Mouse (Mus musculus) ZHBTc4 (cell line): ENCODE measurements around the gene Isoc2b.
A peak's percentile ranks its signal among the peaks of the same experiment; 100 is the strongest.
"Not testable (repeated sequence)": the region's sequence is repeated elsewhere in the genome, so short reads cannot be mapped to it uniquely, and the experiment has no call there.

Experiments
- DNase-seq: peaks from one replicate; pipeline ENCODE4 v3.0.0-alpha.2; 2011; ENCODE audit warnings: low read depth, low spot score

The Isoc2b gene

DNA sequence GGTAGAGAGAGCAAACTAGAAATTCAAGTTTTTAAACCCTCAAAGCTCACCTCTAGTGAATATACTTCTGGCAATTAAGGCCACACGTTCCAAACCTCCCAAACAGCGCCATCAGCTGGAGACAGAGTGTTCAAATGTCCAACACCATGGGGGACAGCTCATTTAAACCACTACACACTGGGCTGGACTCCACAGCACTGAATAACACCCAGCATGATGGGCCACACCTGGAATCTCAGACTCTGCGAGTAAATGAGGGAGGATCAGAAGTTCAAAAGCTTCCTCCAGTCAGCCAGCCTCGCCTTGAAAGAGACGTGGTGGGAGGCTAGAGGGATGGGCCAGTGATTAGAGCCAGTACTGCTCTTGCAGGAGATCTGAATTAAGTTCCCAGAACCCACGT lies at the start of gene Isoc2b:
TSS of gene Isoc2b (minus strand) at position 126 of the 400 bp plus-strand sequence.
- DNase-seq, result peak; percentile 84

DNA sequence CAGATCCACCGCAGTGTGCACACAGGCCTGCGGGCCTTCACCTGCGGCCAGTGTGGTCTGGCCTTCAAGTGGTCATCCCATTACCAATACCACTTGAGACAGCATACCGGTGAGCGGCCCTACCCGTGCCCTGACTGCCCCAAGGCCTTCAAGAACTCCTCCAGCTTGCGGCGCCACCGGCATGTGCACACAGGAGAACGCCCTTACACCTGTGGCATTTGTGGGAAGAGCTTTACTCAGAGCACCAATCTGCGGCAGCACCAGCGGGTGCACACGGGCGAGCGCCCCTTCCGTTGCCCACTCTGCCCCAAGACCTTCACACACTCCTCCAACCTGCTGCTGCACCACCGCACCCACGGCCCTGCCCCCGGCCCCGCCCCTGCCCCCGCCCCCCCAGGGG lies 49.0 kb upstream of the Isoc2b start:
- DNase-seq, result no peak

DNA sequence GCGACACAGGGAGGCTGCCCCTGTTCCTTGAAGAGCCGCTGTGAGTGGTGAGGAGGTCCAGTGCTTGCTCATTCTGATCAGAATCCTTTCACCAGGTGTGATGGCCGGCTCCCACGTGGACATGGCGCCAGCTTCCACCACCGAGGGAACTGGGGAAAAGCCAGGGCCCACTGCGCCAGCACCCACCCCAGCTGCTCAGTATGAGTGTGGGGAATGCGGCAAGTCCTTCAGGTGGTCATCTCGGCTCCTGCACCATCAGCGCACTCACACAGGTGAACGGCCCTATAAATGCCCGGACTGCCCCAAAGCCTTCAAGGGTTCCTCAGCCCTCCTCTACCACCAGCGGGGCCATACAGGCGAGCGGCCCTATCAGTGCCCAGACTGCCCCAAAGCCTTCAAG lies 48.6 kb upstream of the Isoc2b start:
- DNase-seq, result no peak

DNA sequence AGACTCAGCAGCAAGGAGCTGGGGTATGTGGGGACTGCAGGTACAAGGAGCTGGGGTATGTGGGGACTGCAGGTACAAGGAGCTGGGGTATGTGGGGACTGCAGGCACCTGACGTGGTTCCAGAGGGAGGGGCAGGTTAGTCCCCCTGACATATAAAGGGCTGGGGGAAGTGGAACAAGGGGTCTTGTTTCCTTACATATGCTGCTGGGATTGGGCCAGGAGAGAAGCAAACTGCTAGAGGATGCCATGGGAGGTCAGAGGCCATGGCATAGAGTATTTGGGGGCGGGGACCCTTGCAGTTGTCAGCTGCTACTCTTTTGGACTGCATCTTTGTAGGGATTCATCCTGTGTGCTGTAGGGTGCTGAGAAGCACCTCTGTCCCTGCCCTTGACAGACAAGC lies 47.4 kb upstream of the Isoc2b start:
- no peak for DNase-seq

DNA sequence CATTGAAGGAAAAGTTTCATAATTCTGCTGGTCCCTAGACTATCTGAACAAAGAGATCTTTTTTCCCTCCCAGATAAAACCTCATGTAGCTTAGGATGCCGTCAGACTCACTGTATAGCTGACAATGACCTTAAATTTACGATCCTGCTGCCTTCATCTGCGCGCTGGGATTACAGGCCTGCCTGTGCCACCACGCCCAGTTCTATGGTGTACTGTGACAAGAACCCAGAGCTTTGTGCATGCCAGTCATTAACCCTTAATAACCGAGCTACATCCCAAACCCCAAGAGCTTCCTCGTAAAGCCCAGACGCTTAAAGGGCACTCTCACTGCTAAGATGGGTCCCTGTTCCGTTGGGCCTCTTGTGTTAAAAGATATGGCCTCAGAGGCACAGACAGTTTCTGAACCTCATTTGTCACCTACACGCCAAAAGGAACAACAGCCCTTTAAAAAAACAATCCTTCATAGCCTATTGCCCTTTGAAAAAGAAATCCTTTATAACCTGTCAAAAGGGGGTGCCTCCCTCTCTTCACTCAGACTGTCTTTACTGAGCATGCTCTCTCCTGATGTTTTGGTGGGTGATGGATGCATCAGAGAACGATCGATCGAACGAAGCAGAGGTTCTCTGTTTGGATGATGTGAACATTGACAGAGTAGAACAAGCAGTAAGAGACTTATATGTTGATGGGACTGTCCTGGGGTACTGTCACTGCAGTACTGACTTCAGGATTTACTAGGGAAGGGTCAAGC lies 45.8 kb upstream of the Isoc2b start:
- DNase-seq, result no peak

DNA sequence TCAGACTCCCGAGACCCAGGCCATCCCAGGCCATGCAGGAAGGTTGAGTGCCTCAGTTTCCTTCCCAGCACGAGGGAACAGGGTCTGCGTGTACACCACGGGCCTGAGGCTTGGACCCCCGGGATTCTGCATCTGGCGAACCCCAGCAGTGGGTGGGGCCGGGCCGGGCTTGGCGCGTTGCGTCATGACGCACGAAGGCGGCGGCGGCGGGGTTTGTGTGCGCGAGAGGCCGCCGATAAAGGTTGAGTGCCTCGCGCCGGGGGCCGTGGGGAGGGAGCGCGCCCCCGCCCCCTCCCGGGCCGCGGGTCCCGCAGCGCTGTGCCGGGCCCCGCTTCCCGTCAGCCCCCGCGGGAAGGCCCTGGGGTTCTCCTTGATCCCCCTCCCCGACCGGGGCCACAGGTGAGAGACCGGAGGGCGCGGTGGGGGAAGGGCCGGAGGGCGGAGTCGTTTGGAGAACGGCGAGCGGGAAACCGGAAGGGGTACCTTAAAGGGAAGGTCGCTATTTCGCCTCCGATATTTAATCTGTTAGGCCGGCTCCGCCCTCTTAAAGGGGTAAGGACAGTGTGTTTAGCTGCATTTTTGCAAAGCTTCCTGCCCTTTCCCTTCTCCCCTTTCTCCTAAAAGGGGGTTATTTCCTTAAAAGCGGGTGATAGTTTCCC lies 45.1 kb upstream of the Isoc2b start, which contains the start of gene Zfp628:
TSS of gene Zfp628 (plus strand) at position 211 of the 659 bp plus-strand sequence.
- peak; percentile 93 for DNase-seq

DNA sequence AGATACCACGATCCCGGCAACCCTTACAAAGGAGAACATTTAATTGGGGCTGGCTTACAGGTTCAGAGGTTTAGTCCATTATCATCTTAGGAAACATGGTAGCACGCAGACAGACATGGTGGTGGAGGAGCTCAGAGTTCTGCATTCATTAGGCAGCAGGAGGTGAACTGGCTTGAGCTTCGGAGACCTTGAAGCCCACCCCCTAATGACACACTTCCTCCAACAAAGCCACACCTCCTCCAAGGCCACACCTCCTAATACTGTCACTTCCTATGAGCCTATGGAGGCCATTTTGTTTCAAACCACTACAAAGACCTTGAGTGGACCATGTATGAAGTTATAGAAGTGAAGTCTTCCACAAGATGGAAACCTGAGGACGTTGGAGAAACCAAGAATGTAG lies 42.2 kb upstream of the Isoc2b start:
- DNase-seq, result peak; percentile 97

DNA sequence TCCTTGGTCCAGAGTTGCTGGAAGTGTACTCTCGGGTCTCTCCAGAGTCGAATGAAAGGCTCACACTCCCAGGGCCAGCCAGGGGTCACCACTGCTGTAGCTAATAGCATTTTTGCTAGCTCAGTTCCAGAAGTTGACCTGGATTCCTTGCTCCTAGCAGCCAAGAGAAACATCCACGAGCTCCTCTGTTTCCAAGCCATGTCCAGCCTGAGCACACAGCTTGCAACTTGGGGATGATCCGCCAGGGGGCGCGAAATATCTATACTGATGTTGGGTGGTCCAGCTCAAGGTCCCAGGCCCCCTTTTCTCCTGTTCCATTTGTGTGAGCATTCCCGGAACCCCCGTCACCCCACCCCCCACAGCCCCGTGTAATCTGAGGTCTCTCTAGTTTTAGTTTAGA lies 41.5 kb upstream of the Isoc2b start:
- DNase-seq, result peak; percentile 81

DNA sequence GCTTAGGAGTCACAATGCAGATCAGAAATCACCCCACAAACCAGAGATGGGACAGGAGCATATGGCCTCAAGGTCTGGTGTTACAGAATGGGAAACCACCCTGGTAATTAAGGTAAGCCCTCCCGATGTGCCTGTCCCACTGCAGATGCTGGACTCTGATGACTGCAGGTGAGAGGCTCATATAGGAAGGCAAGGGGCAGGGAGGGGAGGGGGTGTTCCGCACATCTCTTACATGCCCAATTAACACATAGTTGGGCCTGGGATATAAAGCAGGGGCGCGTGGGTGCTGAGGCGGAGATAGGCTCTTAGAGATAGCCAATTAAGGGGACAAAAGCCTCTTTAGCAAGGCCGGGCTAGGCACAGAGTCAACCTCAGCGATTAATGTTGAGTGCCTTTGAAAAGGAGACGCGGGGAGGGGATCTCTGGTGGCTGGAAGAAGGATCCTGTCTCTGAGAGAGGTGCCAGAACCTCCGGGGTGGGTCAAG lies 36.5 kb upstream of the Isoc2b start, which contains the start of gene Gm36210:
TSS of gene Gm36210 (minus strand) at position 51 of the 485 bp plus-strand sequence.
- DNase-seq, result no peak

DNA sequence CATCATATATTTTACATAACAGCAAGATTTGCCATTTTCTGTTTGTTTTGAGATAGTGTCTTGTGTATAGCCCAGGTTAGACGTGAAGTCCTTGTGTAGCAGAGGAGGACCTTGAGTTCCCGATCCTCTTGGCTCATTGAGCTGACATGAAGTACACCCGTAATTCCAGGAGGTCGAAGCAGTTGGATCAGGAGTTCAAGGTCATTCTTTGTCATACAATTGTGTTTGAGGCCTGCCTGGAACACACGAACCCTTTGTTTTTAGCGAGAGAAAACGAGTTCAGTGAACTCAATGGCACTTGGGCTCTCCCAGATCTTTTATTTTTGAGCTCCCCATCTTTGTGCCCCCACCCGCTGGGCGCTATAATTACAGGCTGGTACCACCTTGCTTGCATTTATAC lies 32.3 kb upstream of the Isoc2b start:
- DNase-seq, result peak; percentile 88

DNA sequence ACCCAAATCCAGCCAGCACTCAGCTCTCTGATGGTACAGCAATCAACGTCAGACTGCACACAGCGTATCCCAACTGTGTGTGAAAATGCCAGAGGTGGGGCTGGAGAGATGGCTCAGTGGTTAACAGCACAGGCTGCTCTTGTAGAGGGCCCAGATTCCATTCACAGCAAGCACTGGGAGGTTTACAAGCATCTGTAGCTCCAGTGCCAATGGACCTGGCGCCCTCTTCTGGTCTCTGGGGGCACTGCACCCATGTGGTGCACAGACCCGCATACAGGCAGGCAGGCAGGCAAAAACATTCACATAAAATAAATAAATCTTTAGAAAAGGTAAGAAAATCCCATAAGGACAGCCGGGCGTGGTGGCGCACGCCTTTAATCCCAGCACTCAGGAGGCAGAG lies 31.1 kb upstream of the Isoc2b start:
- peak; percentile 94 for DNase-seq

DNA sequence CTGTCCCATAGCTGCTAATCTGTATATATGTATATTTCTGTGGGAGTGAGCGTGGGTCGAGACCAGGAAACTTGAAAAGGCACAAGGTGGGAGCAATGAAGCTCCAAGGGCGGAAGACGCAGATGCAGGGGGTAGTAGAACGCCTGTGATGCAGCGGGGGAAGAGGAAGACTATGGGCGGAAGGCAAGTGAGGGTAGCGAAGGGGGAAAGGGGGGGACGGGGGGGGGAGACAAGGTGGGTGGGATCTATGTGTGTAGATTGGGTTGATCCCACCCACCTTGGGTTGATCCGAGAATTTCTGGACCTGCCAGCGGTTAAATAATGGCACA lies 30.4 kb upstream of the Isoc2b start:
- no peak for DNase-seq

DNA sequence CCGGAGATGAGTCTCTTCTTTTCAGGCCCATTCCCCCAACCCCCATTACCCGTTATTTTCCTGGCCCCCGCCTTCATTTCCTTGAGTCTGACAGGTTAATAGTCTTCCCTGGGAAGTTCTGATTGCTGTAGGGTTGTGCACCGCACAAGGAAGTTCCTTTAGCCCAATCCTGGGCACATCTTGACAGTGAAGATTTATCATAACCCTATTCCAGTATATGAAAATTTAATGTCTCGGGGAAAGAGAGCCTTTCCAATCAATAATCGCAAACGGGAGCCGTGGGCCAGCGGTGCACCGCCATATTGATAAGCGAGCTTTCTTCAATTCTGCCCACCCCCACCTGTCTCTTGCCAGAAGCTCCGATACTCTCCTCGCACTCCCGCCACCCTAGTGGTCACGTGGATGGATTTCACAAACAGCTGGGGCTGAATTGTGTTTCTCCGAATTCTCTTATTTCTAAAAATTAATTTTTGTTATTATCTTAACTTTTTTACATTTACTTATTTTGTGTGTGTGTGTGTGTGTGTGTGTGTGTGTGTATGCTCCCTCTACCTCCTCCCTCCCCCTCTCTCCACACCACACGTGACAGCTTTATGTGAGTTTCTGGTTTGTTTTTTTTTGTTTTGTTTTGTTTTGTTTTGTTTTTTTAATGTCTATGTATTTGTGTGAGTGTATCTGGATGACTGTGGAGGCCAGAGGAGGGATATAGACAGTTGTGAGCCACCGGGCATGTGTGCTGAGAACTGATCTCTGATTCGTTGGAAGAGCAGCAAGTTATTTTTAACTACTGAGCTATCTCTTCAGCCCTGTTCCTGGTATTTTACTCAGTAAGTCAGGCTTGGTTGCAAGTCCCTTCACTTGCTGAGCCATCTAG lies 29.8 kb upstream of the Isoc2b start:
- no peak for DNase-seq

DNA sequence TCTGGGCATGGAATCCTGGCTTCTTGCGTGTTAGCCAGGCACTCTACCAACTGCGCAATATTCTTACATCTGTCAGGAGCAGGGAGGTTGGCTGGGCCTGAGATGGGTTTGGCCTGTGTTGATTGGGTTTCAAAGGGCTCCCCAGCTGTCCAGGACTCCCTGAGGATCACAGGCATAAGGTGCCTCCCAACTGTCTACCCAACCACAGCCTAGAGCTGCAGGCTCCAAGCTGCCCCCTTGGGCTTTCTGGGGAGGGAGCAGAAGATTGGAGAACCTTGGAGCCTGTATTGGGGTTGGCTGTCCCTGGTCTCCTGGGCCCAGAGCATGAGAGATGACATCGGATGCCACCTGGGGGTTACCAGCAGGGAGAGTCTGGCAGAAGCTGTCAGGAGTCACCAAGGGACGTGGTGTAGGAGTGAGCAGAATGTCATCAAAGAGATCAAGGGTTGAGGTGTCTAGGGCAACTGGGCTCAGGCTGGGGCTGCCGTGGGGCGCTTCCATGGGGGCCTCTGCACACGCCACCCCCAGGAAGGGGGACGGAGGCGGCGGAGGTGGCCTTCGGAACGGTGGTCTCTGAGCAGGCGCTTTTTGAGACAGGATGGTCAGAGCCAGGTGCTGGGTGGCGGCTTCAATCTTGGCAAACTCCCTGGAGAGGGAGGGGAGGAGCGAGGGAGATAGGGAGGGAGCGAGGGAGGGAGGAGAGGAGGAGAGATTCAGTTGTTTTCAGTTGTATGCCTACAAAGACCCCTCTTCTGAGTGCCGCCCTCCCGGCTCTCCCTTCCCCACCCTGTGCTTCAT lies 29.0 kb upstream of the Isoc2b start:
- DNase-seq, result no peak

DNA sequence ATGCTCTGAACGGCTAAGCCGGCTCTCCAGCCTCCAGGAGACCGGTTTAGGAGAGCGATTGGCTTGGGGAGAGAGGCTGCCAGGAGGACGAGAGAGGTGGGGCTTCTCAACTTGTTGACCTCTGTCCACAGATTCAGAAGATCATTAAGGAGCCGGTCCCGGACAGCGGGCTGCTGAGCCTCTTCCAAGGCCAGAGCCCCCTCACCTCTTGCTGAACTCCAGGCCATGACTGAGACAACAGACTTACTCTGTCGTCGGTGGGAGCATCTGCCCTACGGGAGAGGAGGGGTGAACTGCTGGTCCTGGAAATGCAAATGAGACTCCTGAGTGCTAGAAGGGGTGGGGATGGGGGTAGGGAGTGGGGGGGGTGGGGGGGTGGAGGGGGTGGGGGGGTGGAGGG lies 25.1 kb upstream of the Isoc2b start:
- DNase-seq, result peak; percentile 73

DNA sequence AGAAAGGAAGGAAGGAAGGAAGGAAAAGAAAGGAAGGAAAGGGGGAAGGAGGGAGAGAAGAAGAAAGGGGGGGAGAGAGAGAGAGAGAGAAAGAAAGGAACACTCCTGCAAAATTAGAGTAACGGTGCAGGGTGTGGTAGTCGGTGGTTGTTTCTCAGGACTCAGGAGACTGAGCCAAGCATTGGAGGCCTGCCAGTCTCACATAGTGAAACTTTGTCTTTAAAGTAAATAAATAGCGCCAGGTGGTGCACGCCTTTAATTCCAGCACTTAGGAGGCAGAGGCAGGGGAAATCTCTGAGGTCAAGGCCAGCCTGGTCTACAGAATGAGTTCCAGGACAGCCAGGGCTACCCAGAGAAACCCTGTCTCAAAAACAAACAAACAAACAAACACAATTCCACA lies 16.6 kb upstream of the Isoc2b start:
- DNase-seq, result no peak

DNA sequence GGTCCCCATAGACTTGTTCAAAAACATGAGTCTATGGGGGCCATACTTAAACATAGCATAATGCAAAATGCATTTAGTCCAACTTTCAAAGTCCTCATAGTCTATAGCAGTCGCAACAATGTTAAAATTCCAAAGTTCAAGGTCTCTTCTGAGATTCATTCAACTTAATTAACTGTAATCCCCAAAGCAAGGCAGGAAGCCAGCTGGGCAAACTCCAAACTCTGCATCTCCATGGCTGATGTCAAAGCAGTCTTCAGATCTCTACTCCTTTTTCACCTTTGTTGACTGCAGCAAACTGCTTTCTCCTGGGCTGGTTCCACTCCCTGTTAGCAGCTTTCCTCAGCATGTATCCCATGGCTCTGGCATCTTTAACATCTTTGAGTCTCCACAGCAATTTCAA lies 9.0 kb upstream of the Isoc2b start:
- not testable (repeated sequence) for DNase-seq

DNA sequence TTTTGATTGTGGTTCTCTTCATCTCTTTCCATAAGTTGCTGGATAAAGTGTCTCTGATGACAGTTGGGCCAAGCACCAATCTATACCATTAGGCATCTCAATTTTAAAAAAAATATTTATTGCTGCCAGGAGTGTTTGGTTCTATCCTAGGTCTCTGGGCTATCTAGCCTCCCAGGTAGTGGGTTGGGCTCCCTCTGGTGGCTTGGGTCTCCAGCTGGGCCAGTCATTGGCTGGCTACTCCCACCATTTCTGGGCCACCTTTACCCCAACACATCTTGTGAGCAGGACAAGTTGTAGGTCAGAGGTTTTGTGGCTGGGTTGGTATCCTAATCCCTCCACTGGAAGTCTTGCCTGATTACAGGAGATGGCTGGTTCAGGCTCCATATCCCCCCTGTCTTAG lies 8.1 kb upstream of the Isoc2b start:
- DNase-seq, result no peak

DNA sequence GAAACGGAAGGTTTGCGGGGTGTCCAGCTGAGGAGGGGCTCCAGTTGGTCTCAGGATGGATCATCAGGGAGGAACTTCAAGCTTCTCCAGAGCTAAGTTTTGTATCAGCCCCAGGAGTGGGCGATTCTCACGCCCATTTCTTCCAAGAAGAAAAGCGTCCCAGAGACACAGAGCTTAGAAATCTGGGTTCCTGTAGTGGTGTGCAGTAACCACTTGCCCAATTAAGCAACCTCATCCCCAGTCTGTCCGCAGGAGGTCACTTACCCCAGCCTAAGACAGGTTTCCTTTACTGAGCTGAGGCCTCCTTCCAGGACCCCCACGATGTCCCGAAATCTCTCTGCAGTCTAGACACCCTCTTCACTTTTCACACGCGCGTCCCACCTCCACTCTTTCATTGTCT lies 7.2 kb upstream of the Isoc2b start:
- DNase-seq, result no peak

DNA sequence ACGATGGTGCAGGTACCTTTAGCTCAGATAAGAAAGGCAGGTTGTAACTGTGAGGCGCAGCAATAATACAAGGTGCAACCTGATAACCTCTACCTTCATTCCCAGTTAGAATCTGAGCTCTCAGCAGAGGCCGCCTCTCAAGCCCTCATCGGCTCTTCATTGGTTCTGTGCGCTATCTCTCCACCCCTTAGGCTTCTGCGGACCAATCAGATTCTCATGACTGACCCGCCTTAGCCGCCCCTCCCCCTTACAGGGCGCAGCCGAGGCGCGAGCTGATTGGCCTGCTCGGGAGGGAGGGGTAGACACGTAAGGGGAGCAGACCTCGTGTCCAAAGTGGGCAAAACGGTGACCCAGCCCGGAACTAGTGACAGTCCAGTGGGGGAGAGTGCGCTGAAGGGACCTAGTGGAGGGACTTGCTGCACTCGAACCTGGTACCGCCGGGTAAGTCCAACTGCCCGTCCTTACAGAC lies 6.7 kb upstream of the Isoc2b start, which contains the start of gene Isoc2a:
TSS of gene Isoc2a (plus strand) at position 401 of the 469 bp plus-strand sequence.
- DNase-seq, result peak; percentile 97

DNA sequence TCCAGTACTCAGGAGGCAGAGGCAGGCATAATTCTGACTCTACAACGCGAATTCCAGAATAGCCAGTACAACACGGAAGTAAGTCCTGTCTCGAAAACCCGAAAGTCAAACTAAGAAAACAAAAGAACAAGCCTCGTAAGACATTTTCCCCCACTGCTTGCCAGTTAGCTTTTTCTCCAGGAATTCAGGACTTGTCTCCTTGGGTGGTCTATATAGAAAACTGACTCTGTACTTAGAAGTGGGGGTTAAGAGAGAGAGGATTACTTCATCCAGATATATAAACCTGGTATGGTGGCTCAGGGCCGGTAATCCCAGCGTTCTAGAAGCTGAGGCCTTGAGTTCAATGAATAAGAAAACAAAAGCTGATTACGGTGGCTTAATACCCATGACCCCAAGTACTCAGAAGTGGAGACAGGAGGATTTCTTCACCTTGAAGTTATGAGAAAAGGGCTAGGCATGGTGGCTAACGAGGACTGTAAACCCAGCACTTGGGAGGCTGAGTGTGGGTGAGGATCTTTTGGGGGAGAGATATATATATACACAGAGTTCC lies 3.4 kb downstream of the Isoc2b start:
- DNase-seq, result peak; percentile 45
